Mouse (Mus musculus): ENCODE data around the gene Pde10a.

Pde10a gene

GRCm38 (mm10) chr17:8831001-8831400, 305.8 kb downstream of the Pde10a start:
- no peaks in the 10 kb centered on the region for H3K9me3 ChIP-seq (ENCODE audit: low read length)
- H3K27me3 ChIP-seq (ENCODE audit: insufficient read depth, low read length): no peaks in the 10 kb centered on the region
- H3K36me3 ChIP-seq (ENCODE audit: insufficient read depth, low read length): no peaks in the 10 kb centered on the region
- H3K4me1 ChIP-seq (replicated peaks; ENCODE audit: low read depth, low read length): no peaks in the 10 kb centered on the region
- TF ChIP-seq CTCF (conservative IDR thresholded peaks at IDR 0.05; ENCODE audit: low read length) (no peak), POU5F1 (IDR thresholded peaks at IDR 0.05; ENCODE audit: borderline replicate concordance, low read length) (no peak), NANOG (IDR thresholded peaks at IDR 0.05; ENCODE audit: borderline replicate concordance, low read length) (no peak)
- H3K4me3 ChIP-seq (replicated peaks; ENCODE audit: low read length): no peak overlapping the region

- H3K36me3 ChIP-seq (ENCODE audit: insufficient read depth, low read length): no peaks in the 10 kb centered on the region
- H3K4me3 ChIP-seq (replicated peaks; ENCODE audit: low read length): no peak overlapping the region
- no peaks in the 10 kb centered on the region for H3K27me3 ChIP-seq (ENCODE audit: insufficient read depth, low read length)
- no peaks in the 10 kb centered on the region for H3K9me3 ChIP-seq (ENCODE audit: low read length)
- no peak for TF ChIP-seq POU5F1 (IDR thresholded peaks at IDR 0.05; ENCODE audit: borderline replicate concordance, low read length)
- TF ChIP-seq CTCF (conservative IDR thresholded peaks at IDR 0.05; ENCODE audit: low read length): no peak
- TF ChIP-seq NANOG (IDR thresholded peaks at IDR 0.05; ENCODE audit: borderline replicate concordance, low read length): no peak
- no peaks in the 10 kb centered on the region for H3K4me1 ChIP-seq (replicated peaks; ENCODE audit: low read depth, low read length)
Observed at GRCm38 (mm10) chr17:8836292-8836691, 311.1 kb downstream of the Pde10a start.

- no peak for TF ChIP-seq NANOG (IDR thresholded peaks at IDR 0.05; ENCODE audit: borderline replicate concordance, low read length)
- TF ChIP-seq POU5F1 (IDR thresholded peaks at IDR 0.05; ENCODE audit: borderline replicate concordance, low read length): no peak
- TF ChIP-seq CTCF (conservative IDR thresholded peaks at IDR 0.05; ENCODE audit: low read length): no peak
- no peaks in the 10 kb centered on the region for H3K36me3 ChIP-seq (ENCODE audit: insufficient read depth, low read length)
- no peaks in the 10 kb centered on the region for H3K4me1 ChIP-seq (replicated peaks; ENCODE audit: low read depth, low read length)
- no peaks in the 10 kb centered on the region for H3K9me3 ChIP-seq (ENCODE audit: low read length)
- H3K4me3 ChIP-seq (replicated peaks; ENCODE audit: low read length): no peak overlapping the region
- no peaks in the 10 kb centered on the region for H3K27me3 ChIP-seq (ENCODE audit: insufficient read depth, low read length)
Observed at GRCm38 (mm10) chr17:8838252-8838651, 313.1 kb downstream of the Pde10a start.

- Histone ChIP-seq H3K9me3 (ENCODE audit: low read length) (no peaks in the 10 kb centered on the region), H3K36me3 (ENCODE audit: insufficient read depth, low read length) (no peaks in the 10 kb centered on the region), H3K27me3 (ENCODE audit: insufficient read depth, low read length) (no peaks in the 10 kb centered on the region), H3K4me1 (replicated peaks; ENCODE audit: low read depth, low read length) (no peaks in the 10 kb centered on the region), H3K4me3 (replicated peaks; ENCODE audit: low read length) (no peak overlapping the region)
- TF ChIP-seq POU5F1 (IDR thresholded peaks at IDR 0.05; ENCODE audit: borderline replicate concordance, low read length): no peak
- TF ChIP-seq CTCF (conservative IDR thresholded peaks at IDR 0.05; ENCODE audit: low read length): no peak
- TF ChIP-seq NANOG (IDR thresholded peaks at IDR 0.05; ENCODE audit: borderline replicate concordance, low read length): no peak
Observed at GRCm38 (mm10) chr17:8839237-8840011, 314.3 kb downstream of the Pde10a start.

GRCm38 (mm10) chr17:8841094-8841493, 315.9 kb downstream of the Pde10a start:
- no peaks in the 10 kb centered on the region for H3K36me3 ChIP-seq (ENCODE audit: insufficient read depth, low read length)
- no peak overlapping the region for H3K4me3 ChIP-seq (replicated peaks; ENCODE audit: low read length)
- no peaks in the 10 kb centered on the region for H3K9me3 ChIP-seq (ENCODE audit: low read length)
- H3K27me3 ChIP-seq (ENCODE audit: insufficient read depth, low read length): no peaks in the 10 kb centered on the region
- TF ChIP-seq CTCF (conservative IDR thresholded peaks at IDR 0.05; ENCODE audit: low read length): no peak
- TF ChIP-seq POU5F1 (IDR thresholded peaks at IDR 0.05; ENCODE audit: borderline replicate concordance, low read length): no peak
- TF ChIP-seq NANOG (IDR thresholded peaks at IDR 0.05; ENCODE audit: borderline replicate concordance, low read length): no peak
- no peaks in the 10 kb centered on the region for H3K4me1 ChIP-seq (replicated peaks; ENCODE audit: low read depth, low read length)

GRCm38 (mm10) chr17:8841897-8842540, 316.8 kb downstream of the Pde10a start:
- Histone ChIP-seq H3K36me3 (ENCODE audit: insufficient read depth, low read length) (no peaks in the 10 kb centered on the region), H3K4me1 (replicated peaks; ENCODE audit: low read depth, low read length) (no peaks in the 10 kb centered on the region), H3K4me3 (replicated peaks; ENCODE audit: low read length) (no peak overlapping the region), H3K27me3 (ENCODE audit: insufficient read depth, low read length) (no peaks in the 10 kb centered on the region), H3K9me3 (ENCODE audit: low read length) (no peaks in the 10 kb centered on the region)
- TF ChIP-seq CTCF (conservative IDR thresholded peaks at IDR 0.05; ENCODE audit: low read length) (no peak), POU5F1 (IDR thresholded peaks at IDR 0.05; ENCODE audit: borderline replicate concordance, low read length) (no peak), NANOG (IDR thresholded peaks at IDR 0.05; ENCODE audit: borderline replicate concordance, low read length) (no peak)

GRCm38 (mm10) chr17:8842662-8843061, 317.5 kb downstream of the Pde10a start:
- H3K9me3 ChIP-seq (ENCODE audit: low read length): no peaks in the 10 kb centered on the region
- H3K27me3 ChIP-seq (ENCODE audit: insufficient read depth, low read length): no peaks in the 10 kb centered on the region
- H3K36me3 ChIP-seq (ENCODE audit: insufficient read depth, low read length): no peaks in the 10 kb centered on the region
- TF ChIP-seq POU5F1 (IDR thresholded peaks at IDR 0.05; ENCODE audit: borderline replicate concordance, low read length) (no peak), CTCF (conservative IDR thresholded peaks at IDR 0.05; ENCODE audit: low read length) (no peak), NANOG (IDR thresholded peaks at IDR 0.05; ENCODE audit: borderline replicate concordance, low read length) (no peak)
- no peaks in the 10 kb centered on the region for H3K4me1 ChIP-seq (replicated peaks; ENCODE audit: low read depth, low read length)
- no peak overlapping the region for H3K4me3 ChIP-seq (replicated peaks; ENCODE audit: low read length)

- Histone ChIP-seq H3K4me3 (replicated peaks; ENCODE audit: low read length) (no peak overlapping the region), H3K36me3 (ENCODE audit: insufficient read depth, low read length) (no peaks in the 10 kb centered on the region), H3K4me1 (replicated peaks; ENCODE audit: low read depth, low read length) (no peaks in the 10 kb centered on the region), H3K27me3 (ENCODE audit: insufficient read depth, low read length) (no peaks in the 10 kb centered on the region), H3K9me3 (ENCODE audit: low read length) (no peaks in the 10 kb centered on the region)
- TF ChIP-seq CTCF (conservative IDR thresholded peaks at IDR 0.05; ENCODE audit: low read length) (no peak), POU5F1 (IDR thresholded peaks at IDR 0.05; ENCODE audit: borderline replicate concordance, low read length) (no peak), NANOG (IDR thresholded peaks at IDR 0.05; ENCODE audit: borderline replicate concordance, low read length) (no peak)
Observed at GRCm38 (mm10) chr17:8843941-8844340, 318.8 kb downstream of the Pde10a start.
